Mouse (Mus musculus) bone marrow macrophage, adult 2 months (primary cell): ENCODE data around the gene Disc1.

Experiments used
- CTCF ChIP-seq: IDR thresholded peaks from 2 replicates; pipeline ENCODE4 v1.5.1; 2012; ENCODE audit warnings: low read depth, mild to moderate bottlenecking, low read length, moderate library complexity
- POLR2A ChIP-seq: IDR thresholded peaks from 2 replicates; pipeline ENCODE4 v1.6.1; 2012; ENCODE audit warnings: mild to moderate bottlenecking, low read depth, low read length, borderline replicate concordance

DNA sequence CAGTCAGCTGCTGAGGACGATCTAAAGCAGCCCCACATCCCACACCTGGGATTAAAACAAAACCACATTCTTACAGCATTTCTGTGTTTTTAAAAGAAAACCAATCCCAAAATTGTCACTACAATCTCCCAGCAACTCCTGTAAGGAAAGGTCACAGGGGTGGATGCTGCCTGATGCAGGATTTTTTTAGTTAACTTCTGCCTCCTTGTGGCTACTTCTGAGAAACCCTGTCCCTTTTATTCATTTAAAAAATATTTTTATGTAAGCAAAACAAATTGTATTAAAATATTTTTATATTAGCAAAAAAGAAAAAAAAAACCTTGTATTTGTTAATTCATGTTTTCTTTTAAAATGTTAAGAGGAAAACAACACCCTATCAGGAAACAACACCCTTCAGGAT lies 8.2 kb upstream of the Disc1 start:
- TF ChIP-seq CTCF (no peak), POLR2A (no peak)
